Mouse (Mus musculus) adrenal gland, postnatal 36 days (tissue): ENCODE measurements around the gene Socs7. TPM values are rescaled to one million over a fixed set of nuclear protein-coding genes. Genes with fewer than 3 reads are reported as not detected.

Experiments
- DNase-seq, 2 experiments: peaks; one replicate each; pipeline ENCODE4 v3.0.0; 2021; ENCODE audit warnings: mixed read lengths in 1 of 2
- total RNA-seq, 2 experiments: library from RNA; stranded (reverse); gene quantifications; 2 replicates each; pipeline ENCODE4 v1.2.3; 2021

Gene Socs7
- total RNA-seq, 2 experiments from 2014 or later = 20.6 to 22.1 TPM

GRCm38 (mm10) chr11:97442891-97443675 lies 80.7 kb downstream of the Socs7 start:
- DNase-seq = no peak

- no peak for DNase-seq
These were observed 83.2 kb downstream of the Socs7 start for GRCm38 (mm10) chr11:97445596-97445995.

GRCm38 (mm10) chr11:97445999-97446511 lies 83.7 kb downstream of the Socs7 start:
- DNase-seq = no peak

- DNase-seq = no peak
These were observed 85.6 kb downstream of the Socs7 start for GRCm38 (mm10) chr11:97447979-97448378.

Other genes with a start within 250 kb of the Socs7 start
- under 1 TPM; 0.23 to 0.33 TPM for gene Tbx21, start 247.2 kb upstream of the Socs7 start, total RNA-seq
- 10 to 100 TPM; 10.6 to 12.8 TPM for gene Tbkbp1, start 211.1 kb upstream of the Socs7 start, total RNA-seq
- gene Kpnb1, start 174.7 kb upstream of the Socs7 start, total RNA-seq = 100 to 1,000 TPM; 112 to 138 TPM
- 10 to 100 TPM; 81.8 to 86.1 TPM for gene Npepps, start 81.9 kb upstream of the Socs7 start, total RNA-seq
- 10 to 100 TPM; 31.5 to 32.3 TPM for gene Mrpl45, start 46.8 kb upstream of the Socs7 start, total RNA-seq
- 1 to 10 TPM in 1 of 2 experiments, under 1 TPM in 1; 0.93 to 1.2 TPM for gene Gpr179, start 10.5 kb upstream of the Socs7 start, total RNA-seq
- gene Arhgap23, start 53.0 kb downstream of the Socs7 start, total RNA-seq = 10 to 100 TPM; 28.6 to 37.3 TPM
- gene 4933428G20Rik, start 137.8 kb downstream of the Socs7 start, total RNA-seq = under 1 TPM in 1 of 2 experiments, not detected in 1; 0.33 TPM
- gene Srcin1, start 213.6 kb downstream of the Socs7 start, total RNA-seq = 10 to 100 TPM in 1 of 2 experiments, 1 to 10 TPM in 1; 6.8 to 14.5 TPM